Mouse (Mus musculus): ENCODE measurements around the gene Rspry1.

Rspry1 gene

GRCm38 (mm10) chr8:94604030-94604429 lies 2.3 kb downstream of the Rspry1 start:
- DNase-seq: no peak

GRCm38 (mm10) chr8:94607064-94607463 lies 5.3 kb downstream of the Rspry1 start:
- DNase-seq: no peak

- DNase-seq: no peak
Measured at GRCm38 (mm10) chr8:94624885-94625284, 23.1 kb downstream of the Rspry1 start.

GRCm38 (mm10) chr8:94633564-94634194 lies 31.9 kb downstream of the Rspry1 start:
- no peak for DNase-seq

- no peak for DNase-seq
Measured at GRCm38 (mm10) chr8:94634211-94634610, 32.5 kb downstream of the Rspry1 start.

- DNase-seq: no peak
Measured at GRCm38 (mm10) chr8:94641183-94641582, 39.4 kb downstream of the Rspry1 start.

GRCm38 (mm10) chr8:94641938-94642337 lies 40.2 kb downstream of the Rspry1 start:
- DNase-seq: no peak

- DNase-seq: no peak
Measured at GRCm38 (mm10) chr8:94645202-94645601, 43.5 kb downstream of the Rspry1 start.

- no peak for DNase-seq
Measured at GRCm38 (mm10) chr8:94646165-94646564, 44.4 kb downstream of the Rspry1 start.

GRCm38 (mm10) chr8:94649496-94649895 lies 47.8 kb downstream of the Rspry1 start:
- no peak for DNase-seq

- DNase-seq: no peak
Measured at GRCm38 (mm10) chr8:94652951-94653350, 51.2 kb downstream of the Rspry1 start.

- no peak for DNase-seq
Measured at GRCm38 (mm10) chr8:94654994-94655393, 53.3 kb downstream of the Rspry1 start.

GRCm38 (mm10) chr8:94658031-94658430 lies 56.3 kb downstream of the Rspry1 start:
- DNase-seq: no peak

GRCm38 (mm10) chr8:94660418-94660817 lies 58.7 kb downstream of the Rspry1 start:
- DNase-seq: no peak

GRCm38 (mm10) chr8:94664722-94665121 lies 63.0 kb downstream of the Rspry1 start:
- no peak for DNase-seq

GRCm38 (mm10) chr8:94666456-94667308 lies 64.9 kb downstream of the Rspry1 start, which contains the start of gene Arl2bp:
Gene Arl2bp (plus strand): TSS chr8:94666600.
- peak; percentile 95 for DNase-seq

GRCm38 (mm10) chr8:94674384-94674783 lies 72.6 kb downstream of the Rspry1 start:
- no peak for DNase-seq

- DNase-seq: no peak
Measured at GRCm38 (mm10) chr8:94675923-94676322, 74.2 kb downstream of the Rspry1 start.

- no peak for DNase-seq
Measured at GRCm38 (mm10) chr8:94678582-94678981, 76.8 kb downstream of the Rspry1 start.

GRCm38 (mm10) chr8:94680414-94680813 lies 78.7 kb downstream of the Rspry1 start:
- DNase-seq: no peak

GRCm38 (mm10) chr8:94682732-94683524 lies 81.2 kb downstream of the Rspry1 start:
- no peak for DNase-seq

- DNase-seq: no peak
Measured at GRCm38 (mm10) chr8:94684287-94684686, 82.5 kb downstream of the Rspry1 start.

GRCm38 (mm10) chr8:94685953-94686352 lies 84.2 kb downstream of the Rspry1 start:
- DNase-seq: no peak

All from cerebellum, adult 9-10 months (tissue).